Mouse (Mus musculus) left cerebral cortex, postnatal 10 days (tissue): ENCODE data around the gene Rab3gap2. TPM values are rescaled to one million over a fixed set of nuclear protein-coding genes. Genes with fewer than 3 reads are reported as not detected.

ENCODE experiments used
- DNase-seq, 2 experiments: peaks; one replicate each; pipeline ENCODE4 v3.0.0; 2021 to 2022; ENCODE audit warnings: low spot score in 2 of 2, mixed read lengths in 1 of 2; ENCODE audit errors: extremely low spot score in 1 of 2
- intact Hi-C: fragments of 180-260 bp; cut with DNase I; formaldehyde crosslinking; loops from one replicate; pipeline ENCODE4 v1.15.1; 2025
- total RNA-seq, 2 experiments: library from RNA; stranded (reverse); gene quantifications; 2 replicates each; pipeline ENCODE4 v1.2.3; 2021

Rab3gap2 gene
- total RNA-seq, 2 experiments from 2014 or later: 61.3 to 63.3 TPM

- intact Hi-C loops: no loop called here
- DNase-seq: no peak
These were observed 12.4 kb downstream of the Rab3gap2 start for GRCm38 (mm10) chr1:185216360-185216759.

GRCm38 (mm10) chr1:185216762-185217161 is 12.8 kb downstream of the Rab3gap2 start:
- intact Hi-C loops: no loop called here
- no peak for DNase-seq

- intact Hi-C loops: no loop called here
- DNase-seq: no peak
These were observed 14.0 kb downstream of the Rab3gap2 start for GRCm38 (mm10) chr1:185217966-185218365.

GRCm38 (mm10) chr1:185226889-185227288 is 23.0 kb downstream of the Rab3gap2 start:
- intact Hi-C loops: no loop called here
- no peak for DNase-seq

GRCm38 (mm10) chr1:185227766-185228165 is 23.8 kb downstream of the Rab3gap2 start:
- intact Hi-C loops: no loop called here
- DNase-seq: no peak

GRCm38 (mm10) chr1:185229406-185230201 is 25.7 kb downstream of the Rab3gap2 start:
- no peak for DNase-seq
- intact Hi-C loops: no loop called here

GRCm38 (mm10) chr1:185235837-185236236 is 31.9 kb downstream of the Rab3gap2 start:
- no peak for DNase-seq
- intact Hi-C loops: no loop called here

GRCm38 (mm10) chr1:185236530-185236929 is 32.6 kb downstream of the Rab3gap2 start:
- intact Hi-C loops: no loop called here
- DNase-seq: no peak

- intact Hi-C loops: no loop called here
These were observed 39.1 kb downstream of the Rab3gap2 start for GRCm38 (mm10) chr1:185243013-185243412.

GRCm38 (mm10) chr1:185245456-185245855 is 41.5 kb downstream of the Rab3gap2 start:
- intact Hi-C loops: no loop called here
- DNase-seq: no peak

More at GRCm38 (mm10) chr1:185243013-185243412, 39.1 kb downstream of the Rab3gap2 start:
- DNase-seq: no peak

GRCm38 (mm10) chr1:185247429-185248085 is 43.6 kb downstream of the Rab3gap2 start:
- intact Hi-C loops: no loop called here
- DNase-seq: no peak

GRCm38 (mm10) chr1:185248728-185249127 is 44.8 kb downstream of the Rab3gap2 start:
- intact Hi-C loops: no loop called here
- DNase-seq: no peak

GRCm38 (mm10) chr1:185252351-185252750 is 48.4 kb downstream of the Rab3gap2 start:
- intact Hi-C loops: no loop called here
- DNase-seq: no peak

- intact Hi-C loops: no loop called here
- peak; percentile 64 to 65 for DNase-seq
These were observed 49.4 kb downstream of the Rab3gap2 start for GRCm38 (mm10) chr1:185253140-185253892.

GRCm38 (mm10) chr1:185255336-185255735 is 51.4 kb downstream of the Rab3gap2 start:
- intact Hi-C loops: no loop called here
- DNase-seq: no peak

- peak in 1 of 2 experiments; percentile 51 for DNase-seq
- intact Hi-C loops: no loop called here
These were observed 52.8 kb downstream of the Rab3gap2 start for GRCm38 (mm10) chr1:185256753-185257152.

GRCm38 (mm10) chr1:185262565-185262964 is 58.6 kb downstream of the Rab3gap2 start:
- peak in 1 of 2 experiments; percentile 47 for DNase-seq
- intact Hi-C loops: no loop called here

- DNase-seq: no peak
- intact Hi-C loops: no loop called here
These were observed 64.8 kb downstream of the Rab3gap2 start for GRCm38 (mm10) chr1:185268675-185269074.

GRCm38 (mm10) chr1:185270403-185271097 is 66.6 kb downstream of the Rab3gap2 start:
- intact Hi-C loops: no loop called here
- DNase-seq: no peak
